Mouse (Mus musculus) common myeloid progenitor, adult 5-6 weeks (primary cell): ENCODE results near the gene Vgll4. TPM values are rescaled to one million over a fixed set of nuclear protein-coding genes. Genes with fewer than 3 reads are reported as not detected.

ENCODE experiments used
- ATAC-seq: replicated peaks from 2 replicates; pipeline ENCODE4 v1.8.0; 2016; ENCODE audit warnings: low read depth, mild to moderate bottlenecking, moderate TSS enrichment, inconsistent platforms; ENCODE audit not compliant: poor library complexity, severe bottlenecking
- total RNA-seq: library from RNA; stranded (forward); fragments of 200-1000, 187-1606 nt; gene quantifications from 2 replicates; pipeline ENCODE4 v1.2.3, GENCODE M21; 2017

The Vgll4 gene
- total RNA-seq, 1 experiment from 2014 or later = 40.6 TPM

DNA sequence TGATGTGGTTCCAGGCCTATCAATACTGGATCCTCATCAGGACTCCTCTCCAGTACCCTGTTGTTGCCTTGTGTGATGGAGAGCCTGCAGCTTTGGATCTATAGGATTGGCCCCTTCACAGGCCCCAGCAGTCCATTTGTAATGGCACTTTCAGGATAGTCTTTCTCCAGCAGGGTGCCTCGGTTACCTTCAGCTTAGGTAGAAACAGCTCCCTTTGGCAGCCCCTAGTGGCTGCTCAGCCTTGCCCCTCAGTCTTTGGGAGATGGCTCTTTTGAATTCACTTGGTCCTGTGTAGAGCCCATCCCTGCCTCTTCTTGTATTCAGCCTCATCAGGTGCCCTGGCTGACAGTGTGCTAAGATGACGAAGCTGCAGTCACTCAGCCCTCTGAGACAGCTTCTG, 142.9 kb downstream of the Vgll4 start:
- ATAC-seq = no peak

DNA sequence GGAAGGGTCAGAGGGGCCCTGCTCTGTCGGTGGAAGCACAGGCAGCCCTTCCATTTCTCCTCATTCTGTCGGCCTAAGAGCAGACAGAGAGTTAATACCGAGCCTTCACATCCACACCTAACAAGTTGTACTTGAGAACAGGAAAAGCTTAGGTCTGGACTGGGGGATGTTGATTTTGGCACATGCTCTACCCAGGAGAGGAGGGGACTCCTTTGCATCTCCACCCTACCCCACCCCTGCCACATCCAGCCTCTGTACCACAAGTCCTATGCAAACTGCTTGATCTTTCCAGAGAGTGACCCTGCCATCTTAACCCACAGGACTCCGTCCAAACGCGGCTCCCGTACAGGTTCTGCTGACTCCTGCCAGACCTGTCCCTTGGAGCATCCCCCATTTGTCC, 148.1 kb downstream of the Vgll4 start:
- no peak for ATAC-seq

DNA sequence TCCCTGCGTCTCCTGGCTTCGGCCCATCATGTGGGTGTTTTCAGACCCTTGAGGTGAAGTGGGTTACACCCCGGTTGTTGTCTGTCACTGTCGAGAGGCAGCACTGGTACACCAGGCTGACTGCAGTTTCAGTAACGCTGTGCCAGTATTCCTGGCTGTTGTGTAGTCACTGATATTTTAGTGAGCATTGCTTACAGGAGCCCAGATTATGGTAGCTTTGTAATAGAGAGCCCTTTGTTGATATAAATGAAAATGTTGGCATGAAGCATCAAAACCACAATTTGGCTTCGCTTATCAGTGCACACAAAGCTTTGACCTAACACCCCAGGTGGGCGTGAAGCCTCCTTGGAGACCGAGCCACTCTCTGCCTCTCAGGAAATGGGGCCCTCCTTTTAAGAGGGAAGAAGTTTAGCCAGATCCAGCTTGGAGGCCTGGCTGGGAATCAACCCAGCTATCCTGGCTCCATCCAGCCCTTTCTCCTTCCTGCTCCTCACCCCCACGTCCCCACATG, 149.8 kb downstream of the Vgll4 start:
- ATAC-seq = peak; percentile 33

DNA sequence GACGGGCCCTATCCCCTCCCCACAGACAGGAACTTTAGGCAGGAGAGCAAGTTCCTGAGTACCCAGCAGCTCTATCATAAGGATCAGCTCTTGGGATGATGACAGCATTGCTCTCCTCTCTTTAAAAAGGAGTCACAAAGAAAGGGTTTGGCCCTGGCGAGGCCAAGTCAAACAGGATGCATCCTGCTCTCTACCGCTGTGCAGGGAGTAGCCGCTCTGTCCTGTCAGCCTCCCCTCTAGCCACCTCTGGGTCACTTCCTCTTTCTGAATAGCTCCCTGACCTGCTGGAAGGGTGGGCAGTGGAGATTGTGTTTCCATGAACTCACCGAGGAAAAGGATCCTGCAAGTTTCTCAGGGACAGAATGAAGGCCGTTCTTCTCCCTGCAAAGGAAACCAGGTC, 151.3 kb downstream of the Vgll4 start:
- peak; percentile 61 for ATAC-seq

DNA sequence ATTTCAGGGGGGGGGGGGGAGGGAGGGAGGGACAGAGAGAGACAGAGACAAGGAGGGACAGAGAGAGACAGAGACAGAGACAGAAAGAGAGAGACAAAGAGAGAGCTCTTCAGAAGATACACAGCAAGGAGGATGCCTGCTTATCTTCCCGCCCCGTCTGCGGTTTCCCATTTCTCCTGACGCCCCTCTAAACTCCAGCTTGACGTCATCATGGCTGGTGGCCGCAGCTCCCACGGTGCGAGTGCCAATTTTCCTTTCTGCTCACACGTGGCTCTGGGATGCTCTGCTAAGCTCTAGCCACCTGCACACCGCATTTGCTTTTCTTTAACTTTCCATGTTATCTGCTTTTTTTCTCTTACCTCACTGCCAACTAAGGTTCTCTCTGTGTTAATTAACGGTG, 151.8 kb downstream of the Vgll4 start:
- ATAC-seq = peak; percentile 67

DNA sequence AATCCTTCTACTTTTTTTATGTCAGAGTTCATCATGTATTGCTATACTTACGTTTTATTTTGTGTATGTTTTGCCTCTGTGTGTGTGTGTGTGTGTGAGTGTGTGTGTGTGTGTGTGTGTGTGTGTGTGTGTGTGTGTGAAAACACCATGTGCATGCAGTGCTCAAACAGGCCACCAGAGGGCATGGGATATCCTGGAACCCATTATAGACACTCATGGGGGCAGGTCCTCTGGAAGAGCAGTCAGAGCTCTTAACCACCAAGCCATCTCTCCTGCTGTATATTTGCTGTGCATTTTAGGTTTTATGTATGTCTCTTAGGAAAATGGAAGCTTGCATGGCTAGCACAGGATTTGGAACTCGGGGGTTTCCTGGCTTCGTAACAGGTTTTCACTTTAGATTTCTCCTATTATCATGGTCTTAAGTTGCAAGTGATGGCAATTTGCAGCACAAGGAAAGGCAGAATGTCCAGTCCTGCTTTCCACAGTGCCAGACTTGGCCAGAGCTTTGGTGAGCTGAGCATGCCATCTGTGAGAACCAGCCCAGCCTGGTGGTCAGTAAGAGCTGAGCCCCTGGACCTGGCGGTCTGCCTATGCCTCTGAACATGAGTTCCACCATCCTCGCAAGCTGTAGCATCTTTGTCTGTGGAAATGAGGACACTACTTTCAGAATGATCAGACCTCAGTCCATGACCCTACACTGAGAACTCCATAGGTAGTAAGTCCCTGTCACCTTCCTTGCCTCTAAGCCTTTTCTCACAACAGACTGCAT, 154.7 kb downstream of the Vgll4 start:
- no peak for ATAC-seq

DNA sequence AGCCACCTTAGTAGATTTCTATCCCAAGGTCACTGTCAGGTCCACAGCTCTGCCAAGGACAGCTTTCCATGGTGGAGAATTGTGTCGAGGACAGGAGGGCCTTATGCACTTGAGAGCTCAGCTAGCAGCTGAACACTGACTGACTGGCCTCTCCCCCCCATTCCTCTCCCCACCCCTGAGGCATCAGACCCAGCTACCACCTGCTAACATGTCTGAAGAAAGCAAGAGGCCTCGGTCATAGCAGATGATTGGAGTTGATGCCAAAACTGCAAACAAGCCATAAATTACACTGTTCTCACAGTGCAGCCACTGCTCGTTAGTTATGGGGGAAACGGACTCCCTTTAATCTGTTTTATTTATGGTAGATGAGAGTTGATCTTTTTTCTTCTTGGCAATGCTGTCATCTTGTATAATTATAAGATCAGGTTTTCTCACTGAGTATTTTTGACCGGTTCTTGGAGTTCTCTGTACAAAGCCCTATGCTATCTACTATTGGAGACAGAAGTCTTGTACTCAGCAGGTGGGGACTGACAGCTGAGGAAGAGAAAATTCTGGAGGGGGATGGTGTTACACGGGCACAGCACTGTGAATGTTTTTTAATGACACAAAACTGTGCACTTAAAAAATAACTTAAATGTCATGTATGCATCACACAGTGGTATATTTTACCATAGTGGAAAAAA, 155.5 kb downstream of the Vgll4 start:
- no peak for ATAC-seq

DNA sequence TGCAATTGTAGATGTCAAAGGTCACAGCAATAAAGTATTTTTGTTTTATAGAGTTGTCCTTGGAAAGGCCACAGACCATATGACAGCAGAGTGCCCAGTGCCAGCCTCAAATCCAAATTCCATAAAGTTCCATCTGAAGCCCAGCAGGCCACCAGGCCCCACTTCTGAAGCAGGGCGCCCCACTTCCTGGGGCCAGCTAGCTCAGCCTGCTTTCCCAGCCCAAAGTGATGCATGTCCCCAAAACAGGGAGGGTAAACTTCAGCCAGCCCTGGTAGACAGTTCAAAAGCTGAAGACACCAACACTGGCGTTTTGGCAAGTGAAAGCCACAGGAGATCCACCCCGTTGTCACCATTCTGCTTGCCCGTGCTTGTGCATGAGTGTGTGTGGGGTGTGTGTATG, 157.0 kb downstream of the Vgll4 start:
- ATAC-seq = no peak

DNA sequence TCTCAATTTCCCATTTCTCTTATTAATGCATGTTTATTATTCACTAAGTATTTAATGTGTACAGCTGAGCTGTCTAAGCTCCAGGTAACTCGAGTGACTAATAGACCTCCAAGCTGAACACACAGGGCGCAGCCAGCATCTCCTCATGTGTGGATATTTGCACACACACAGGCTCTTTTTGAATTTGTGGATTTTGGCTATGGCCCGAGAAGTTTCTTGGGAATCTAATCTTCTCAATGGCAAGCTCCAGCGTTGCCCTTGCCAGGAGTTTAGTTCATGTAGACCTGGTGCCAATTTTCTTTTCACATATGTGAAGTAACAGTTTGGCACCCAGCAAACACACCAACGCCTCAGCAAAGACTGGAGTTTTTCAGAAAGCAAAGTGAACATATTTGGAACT, 157.5 kb downstream of the Vgll4 start:
- ATAC-seq = no peak

Other genes starting within 250 kb of the Vgll4 start
- 61.3 and 68.6 TPM in 2 replicates for gene Tamm41, start 67.9 kb upstream of the Vgll4 start, total RNA-seq
- not detected in 2 replicates for gene Syn2, start 164.9 kb upstream of the Vgll4 start, total RNA-seq